Mouse (Mus musculus): ENCODE data around the gene Myo1d. TPM values are rescaled to one million over a fixed set of nuclear protein-coding genes. Genes with fewer than 3 reads are reported as not detected.

Myo1d gene
- polyA plus RNA-seq, 1 experiment from 2014 or later = 3.3 TPM

- ATAC-seq (replicated peaks; ENCODE audit: low FRiP score) (no peak), DNase-seq (ENCODE audit: low spot score) (no peak)
- H3K27me3 ChIP-seq (ENCODE audit: control insufficient read depth, insufficient read depth, low read length) = no peaks in the 10 kb centered on the region
- no peak overlapping the region for H3K4me3 ChIP-seq (ENCODE audit: low read depth, low read length)
- H3K36me3 ChIP-seq (ENCODE audit: control insufficient read depth, insufficient read depth, low read length) = no peaks in the 10 kb centered on the region
- 80% methylated on average over 3 of the region's 3 CpGs for WGBS
- H3K4me2 ChIP-seq (ENCODE audit: low read depth, low read length, severe bottlenecking) = no peak overlapping the region
- no peaks in the 10 kb centered on the region for H3K4me1 ChIP-seq (replicated peaks; ENCODE audit: control insufficient read depth, insufficient read depth, low read length)
- no peak overlapping the region for H3K27ac ChIP-seq (ENCODE audit: low read depth, low read length)
- no peak overlapping the region for H3K9ac ChIP-seq (ENCODE audit: low read length)
- H3K9me3 ChIP-seq (ENCODE audit: control insufficient read depth, low read length) = no peaks in the 10 kb centered on the region
Observed at GRCm38 (mm10) chr11:80551634-80552033, 228.2 kb downstream of the Myo1d start.

GRCm38 (mm10) chr11:80550264-80550663, 229.6 kb downstream of the Myo1d start:
- Histone ChIP-seq H3K27ac (ENCODE audit: low read depth, low read length) (no peak overlapping the region), H3K9ac (ENCODE audit: low read length) (no peak overlapping the region), H3K27me3 (ENCODE audit: control insufficient read depth, insufficient read depth, low read length) (no peaks in the 10 kb centered on the region), H3K9me3 (ENCODE audit: control insufficient read depth, low read length) (no peaks in the 10 kb centered on the region), H3K4me3 (ENCODE audit: low read depth, low read length) (no peak overlapping the region), H3K4me2 (ENCODE audit: low read depth, low read length, severe bottlenecking) (no peak overlapping the region), H3K4me1 (replicated peaks; ENCODE audit: control insufficient read depth, insufficient read depth, low read length) (no peaks in the 10 kb centered on the region), H3K36me3 (ENCODE audit: control insufficient read depth, insufficient read depth, low read length) (no peaks in the 10 kb centered on the region)
- ATAC-seq (replicated peaks; ENCODE audit: low FRiP score) (no peak), DNase-seq (ENCODE audit: low spot score) (no peak)
- 76% methylated on average over 10 of the region's 10 CpGs for WGBS

- H3K36me3 ChIP-seq (ENCODE audit: control insufficient read depth, insufficient read depth, low read length) = no peaks in the 10 kb centered on the region
- H3K27me3 ChIP-seq (ENCODE audit: control insufficient read depth, insufficient read depth, low read length) = no peaks in the 10 kb centered on the region
Observed at GRCm38 (mm10) chr11:80549854-80550253, 230.0 kb downstream of the Myo1d start.

GRCm38 (mm10) chr11:80546233-80546632, 233.6 kb downstream of the Myo1d start:
- Histone ChIP-seq H3K9ac (ENCODE audit: low read length) (no peak overlapping the region), H3K4me1 (replicated peaks; ENCODE audit: control insufficient read depth, insufficient read depth, low read length) (no peaks in the 10 kb centered on the region), H3K27ac (ENCODE audit: low read depth, low read length) (no peak overlapping the region), H3K27me3 (ENCODE audit: control insufficient read depth, insufficient read depth, low read length) (no peaks in the 10 kb centered on the region), H3K4me3 (ENCODE audit: low read depth, low read length) (no peak overlapping the region), H3K36me3 (ENCODE audit: control insufficient read depth, insufficient read depth, low read length) (no peaks in the 10 kb centered on the region), H3K4me2 (ENCODE audit: low read depth, low read length, severe bottlenecking) (no peak overlapping the region), H3K9me3 (ENCODE audit: control insufficient read depth, low read length) (no peaks in the 10 kb centered on the region)
- ATAC-seq (replicated peaks; ENCODE audit: low FRiP score) (no peak), DNase-seq (ENCODE audit: low spot score) (no peak)
- 58% methylated on average over 2 of the region's 2 CpGs for WGBS

More at GRCm38 (mm10) chr11:80549854-80550253, 230.0 kb downstream of the Myo1d start:
- Histone ChIP-seq H3K9ac (ENCODE audit: low read length) (no peak overlapping the region), H3K4me2 (ENCODE audit: low read depth, low read length, severe bottlenecking) (no peak overlapping the region), H3K27ac (ENCODE audit: low read depth, low read length) (no peak overlapping the region), H3K4me1 (replicated peaks; ENCODE audit: control insufficient read depth, insufficient read depth, low read length) (no peaks in the 10 kb centered on the region), H3K9me3 (ENCODE audit: control insufficient read depth, low read length) (no peaks in the 10 kb centered on the region), H3K4me3 (ENCODE audit: low read depth, low read length) (no peak overlapping the region)
- DNase-seq (ENCODE audit: low spot score) = no peak
- WGBS = 78% methylated on average over 6 of the region's 6 CpGs
- no peak for ATAC-seq (replicated peaks; ENCODE audit: low FRiP score)

- no peak overlapping the region for H3K9ac ChIP-seq (ENCODE audit: low read length)
- no peak overlapping the region for H3K4me2 ChIP-seq (ENCODE audit: low read depth, low read length, severe bottlenecking)
- WGBS = 88% methylated on average over 4 of the region's 4 CpGs
- DNase-seq (ENCODE audit: low spot score) (no peak), ATAC-seq (replicated peaks; ENCODE audit: low FRiP score) (no peak)
- no peaks in the 10 kb centered on the region for H3K27me3 ChIP-seq (ENCODE audit: control insufficient read depth, insufficient read depth, low read length)
- H3K27ac ChIP-seq (ENCODE audit: low read depth, low read length) = no peak overlapping the region
- H3K9me3 ChIP-seq (ENCODE audit: control insufficient read depth, low read length) = no peaks in the 10 kb centered on the region
- no peak overlapping the region for H3K4me3 ChIP-seq (ENCODE audit: low read depth, low read length)
- no peaks in the 10 kb centered on the region for H3K36me3 ChIP-seq (ENCODE audit: control insufficient read depth, insufficient read depth, low read length)
- no peaks in the 10 kb centered on the region for H3K4me1 ChIP-seq (replicated peaks; ENCODE audit: control insufficient read depth, insufficient read depth, low read length)
Observed at GRCm38 (mm10) chr11:80539056-80539455, 240.8 kb downstream of the Myo1d start.

- Histone ChIP-seq H3K9me3 (ENCODE audit: control insufficient read depth, low read length) (no peaks in the 10 kb centered on the region), H3K27ac (ENCODE audit: low read depth, low read length) (no peak overlapping the region), H3K4me2 (ENCODE audit: low read depth, low read length, severe bottlenecking) (no peak overlapping the region), H3K4me1 (replicated peaks; ENCODE audit: control insufficient read depth, insufficient read depth, low read length) (no peaks in the 10 kb centered on the region), H3K36me3 (ENCODE audit: control insufficient read depth, insufficient read depth, low read length) (no peaks in the 10 kb centered on the region), H3K9ac (ENCODE audit: low read length) (no peak overlapping the region), H3K4me3 (ENCODE audit: low read depth, low read length) (no peak overlapping the region), H3K27me3 (ENCODE audit: control insufficient read depth, insufficient read depth, low read length) (no peaks in the 10 kb centered on the region)
- WGBS = 50% methylated on average over 1 of the region's 1 CpGs
- no peak for ATAC-seq (replicated peaks; ENCODE audit: low FRiP score)
- no peak for DNase-seq (ENCODE audit: low spot score)
Observed at GRCm38 (mm10) chr11:80532966-80533365, 246.9 kb downstream of the Myo1d start.

- Histone ChIP-seq H3K4me3 (ENCODE audit: low read depth, low read length) (no peak overlapping the region), H3K36me3 (ENCODE audit: control insufficient read depth, insufficient read depth, low read length) (no peaks in the 10 kb centered on the region), H3K27ac (ENCODE audit: low read depth, low read length) (no peak overlapping the region), H3K27me3 (ENCODE audit: control insufficient read depth, insufficient read depth, low read length) (no peaks in the 10 kb centered on the region), H3K4me1 (replicated peaks; ENCODE audit: control insufficient read depth, insufficient read depth, low read length) (no peaks in the 10 kb centered on the region), H3K9me3 (ENCODE audit: control insufficient read depth, low read length) (no peaks in the 10 kb centered on the region), H3K4me2 (ENCODE audit: low read depth, low read length, severe bottlenecking) (no peak overlapping the region), H3K9ac (ENCODE audit: low read length) (no peak overlapping the region)
- DNase-seq (ENCODE audit: low spot score) (no peak), ATAC-seq (replicated peaks; ENCODE audit: low FRiP score) (no peak)
- WGBS = 88% methylated on average over 8 of the region's 8 CpGs
Observed at GRCm38 (mm10) chr11:80529149-80529548, 250.7 kb downstream of the Myo1d start.

GRCm38 (mm10) chr11:80527697-80528096, 252.1 kb downstream of the Myo1d start:
- no peak overlapping the region for H3K4me2 ChIP-seq (ENCODE audit: low read depth, low read length, severe bottlenecking)
- no peak for DNase-seq (ENCODE audit: low spot score)
- H3K27me3 ChIP-seq (ENCODE audit: control insufficient read depth, insufficient read depth, low read length) = no peaks in the 10 kb centered on the region
- H3K27ac ChIP-seq (ENCODE audit: low read depth, low read length) = no peak overlapping the region
- H3K4me1 ChIP-seq (replicated peaks; ENCODE audit: control insufficient read depth, insufficient read depth, low read length) = no peaks in the 10 kb centered on the region
- no peak overlapping the region for H3K4me3 ChIP-seq (ENCODE audit: low read depth, low read length)
- no peak for ATAC-seq (replicated peaks; ENCODE audit: low FRiP score)
- H3K9ac ChIP-seq (ENCODE audit: low read length) = no peak overlapping the region
- H3K9me3 ChIP-seq (ENCODE audit: control insufficient read depth, low read length) = no peaks in the 10 kb centered on the region
- H3K36me3 ChIP-seq (ENCODE audit: control insufficient read depth, insufficient read depth, low read length) = no peaks in the 10 kb centered on the region

- Histone ChIP-seq H3K27ac (ENCODE audit: low read depth, low read length) (no peak overlapping the region), H3K4me3 (ENCODE audit: low read depth, low read length) (no peak overlapping the region), H3K9ac (ENCODE audit: low read length) (no peak overlapping the region), H3K36me3 (ENCODE audit: control insufficient read depth, insufficient read depth, low read length) (no peaks in the 10 kb centered on the region), H3K27me3 (ENCODE audit: control insufficient read depth, insufficient read depth, low read length) (no peaks in the 10 kb centered on the region), H3K4me2 (ENCODE audit: low read depth, low read length, severe bottlenecking) (no peak overlapping the region), H3K4me1 (replicated peaks; ENCODE audit: control insufficient read depth, insufficient read depth, low read length) (peaks cover 2% of the 10 kb centered on the region; the same call in 1 of the 2 replicates), H3K9me3 (ENCODE audit: control insufficient read depth, low read length) (no peaks in the 10 kb centered on the region)
- 94% methylated on average over 5 of the region's 5 CpGs for WGBS
- ATAC-seq (replicated peaks; ENCODE audit: low FRiP score) = no peak
- DNase-seq (ENCODE audit: low spot score) = no peak
Observed at GRCm38 (mm10) chr11:80524213-80524612, 255.6 kb downstream of the Myo1d start.
